Mouse (Mus musculus): Measurements from ENCODE around the gene Gm10376. TPM values are rescaled to one million over a fixed set of nuclear protein-coding genes. Genes with fewer than 3 reads are reported as not detected.

Gene Gm10376
- polyA plus RNA-seq (2012; rRNA removed) = not detected in 2 replicates

DNA sequence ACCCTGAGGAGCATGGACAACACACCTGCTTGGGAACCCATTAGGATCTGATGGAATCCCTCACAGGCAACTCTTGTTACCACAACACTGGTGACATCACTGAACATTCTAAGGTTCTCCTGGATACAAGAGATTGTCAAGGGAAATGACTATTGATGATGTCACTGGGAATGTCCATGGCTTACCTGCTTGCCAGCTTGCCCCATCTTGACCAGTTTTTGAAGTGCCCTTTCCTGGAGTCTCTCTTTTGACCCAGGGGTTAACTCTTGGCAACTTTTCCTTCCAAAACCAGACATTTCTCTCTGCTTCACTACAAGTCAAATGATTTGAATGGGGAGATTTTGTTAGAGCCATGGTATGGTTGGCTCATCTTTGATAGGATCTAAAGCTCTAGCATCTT lies at the start of gene Gm10376:
Gene Gm10376, minus strand, starts transcription at position 101 of the 400 bp plus-strand sequence.

DNA sequence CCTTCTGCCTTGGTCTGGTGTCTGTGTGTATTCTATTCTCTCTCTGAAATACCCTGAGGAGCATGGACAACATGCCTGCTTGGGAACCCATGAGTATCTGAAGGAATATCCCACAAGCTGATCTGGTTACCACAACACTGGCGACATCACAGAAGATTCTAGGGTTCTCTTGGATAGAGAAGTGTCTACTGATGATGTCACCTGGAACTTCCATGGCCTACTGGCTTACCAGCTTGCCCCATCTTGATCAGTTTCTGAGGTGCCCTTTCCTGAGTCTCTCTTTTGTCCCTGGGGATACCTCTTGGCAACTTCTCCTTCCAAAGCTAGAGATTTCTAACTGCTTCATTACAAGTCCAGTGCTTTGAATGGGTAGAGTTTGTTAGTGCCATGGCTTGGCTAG lies 21.9 kb downstream of the Gm10376 start, which contains the start of gene Gm8082:
Gene Gm8082, minus strand, starts transcription at position 101 of the 400 bp plus-strand sequence.

Other genes starting within 250 kb of the Gm10376 start
- not detected in 2 replicates for gene Gm3015, start 246.8 kb downstream of the Gm10376 start, polyA plus RNA-seq (2012; rRNA removed)
- gene Gm10377, start 217.6 kb downstream of the Gm10376 start, polyA plus RNA-seq (2012; rRNA removed) = not detected in 2 replicates
- gene Gm21977, start 162.2 kb downstream of the Gm10376 start, polyA plus RNA-seq (2012; rRNA removed) = not detected in 2 replicates
- gene Gm8082, start 22.0 kb downstream of the Gm10376 start, polyA plus RNA-seq (2012; rRNA removed) = not detected in 2 replicates
- gene Gm8094, start 61.0 kb upstream of the Gm10376 start, polyA plus RNA-seq (2012; rRNA removed) = not detected in 2 replicates
- gene Gm8104, start 85.0 kb upstream of the Gm10376 start, polyA plus RNA-seq (2012; rRNA removed) = not detected in 2 replicates
- gene Gm7233, start 164.2 kb upstream of the Gm10376 start, polyA plus RNA-seq (2012; rRNA removed) = not detected in 2 replicates
- not detected in 2 replicates for gene Gm8122, start 219.7 kb upstream of the Gm10376 start, polyA plus RNA-seq (2012; rRNA removed)
- not detected in 2 replicates for gene Gm8126, start 243.0 kb upstream of the Gm10376 start, polyA plus RNA-seq (2012; rRNA removed)